In the genomic region with DNA sequence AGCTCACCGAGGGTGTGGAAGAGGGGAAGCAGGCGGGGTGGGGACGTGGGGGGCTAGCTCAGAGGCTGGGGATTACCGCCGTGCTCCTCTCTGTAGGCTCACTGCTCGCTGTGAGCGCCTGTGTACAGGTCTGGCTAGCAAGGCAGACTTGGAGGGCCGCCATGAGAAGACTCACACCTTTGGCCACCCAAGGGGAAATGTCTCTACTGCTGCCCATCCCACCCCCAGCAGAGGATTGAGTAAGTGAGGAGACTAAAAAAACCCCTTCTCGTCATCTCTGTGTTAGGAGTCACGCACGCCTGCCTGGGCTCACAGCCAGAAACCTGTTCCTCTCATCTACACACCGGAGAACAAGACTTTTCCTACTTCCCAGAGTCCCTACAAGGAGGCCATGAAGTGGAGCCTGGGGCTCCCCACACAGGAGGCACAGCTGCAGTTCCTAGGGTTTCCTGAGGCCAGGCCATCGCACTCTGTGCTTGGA, we compare ENCODE assay signal across 12 mouse cellular contexts.
DNase-seq lines count a peak whose midpoint lies in the region; ATAC-seq and TF ChIP-seq lines count a peak whose summit lies in the region.
"Had no signal": no experiment of that assay in that cellular context is flagged by ENCODE, and none has a peak within 500 bp of the region (broad histone marks: within the 10 kb centered on the region; RNA-seq: fewer than 3 reads in every experiment).

No protein-coding gene starts in this region.

- H3K9me3 ChIP-seq in heart, embryonic 10.5 days, result no peaks in the 10 kb centered on the region
- no peaks in the 10 kb centered on the region for H3K9me3 ChIP-seq in E14TG2a.4 (ENCODE audit: low read length)
- H3K9me3 ChIP-seq in embryonic facial prominence, embryonic 15.5 days (replicated peaks), result no peaks in the 10 kb centered on the region

- no peak for TF ChIP-seq CTCF in E14TG2a.4 (conservative IDR thresholded peaks at IDR 0.05; ENCODE audit: low read length)

- no peaks in the 10 kb centered on the region; the same call in 1 of the 2 replicates for H3K36me3 ChIP-seq in heart, embryonic 10.5 days
- H3K36me3 ChIP-seq in E14TG2a.4 (ENCODE audit: insufficient read depth, low read length), result no peaks in the 10 kb centered on the region
- no peaks in the 10 kb centered on the region for H3K36me3 ChIP-seq in embryonic facial prominence, embryonic 15.5 days

- H3K4me1 ChIP-seq in heart, embryonic 10.5 days, result peaks cover 16% of the 10 kb centered on the region
- H3K4me1 ChIP-seq in E14TG2a.4 (replicated peaks; ENCODE audit: low read depth, low read length), result peaks cover 28% of the 10 kb centered on the region
- H3K4me1 ChIP-seq in embryonic facial prominence, embryonic 15.5 days, result no peaks in the 10 kb centered on the region

- H3K27ac ChIP-seq in heart, embryonic 10.5 days, result 0 out of 2 replicates have a peak overlapping the region, but pooled peaks have one; percentile 1
- no peak overlapping the region for H3K27ac ChIP-seq in embryonic facial prominence, embryonic 15.5 days (replicated peaks)
- H3K27ac ChIP-seq: kidney, postnatal 0 days had no signal

- no peak overlapping the region for H3K4me2 ChIP-seq in embryonic facial prominence, embryonic 15.5 days (replicated peaks)

- ATAC-seq in embryonic facial prominence, embryonic 15.5 days (ENCODE audit: insufficient number of reproducible peaks, low FRiP score, low TSS enrichment, low read depth), result peak; percentile 24; the same call in 1 of the 2 replicates
- ATAC-seq in monocyte, adult 5-6 weeks (replicated peaks; ENCODE audit: insufficient number of reproducible peaks, low FRiP score, low TSS enrichment, poor library complexity, severe bottlenecking), result no peak

- DNase-seq in heart, embryonic 10.5 days (ENCODE audit: low spot score), result no peak
- no peak for DNase-seq in heart, adult 8-10 months (ENCODE audit: low spot score)
- peak; percentile 15 for DNase-seq in ZHBTc4 (ENCODE audit: low read depth, low spot score)
- DNase-seq in kidney, postnatal 25 days, result no peak
- DNase-seq: adrenal gland, adult 8-10 months; gastrocnemius, postnatal 25 days; lung, postnatal 4 days; thymus, postnatal 25 days had no signal

- 76% methylated on average over 13 of the region's 13 CpGs for WGBS in heart, embryonic 10.5 days
- WGBS in embryonic facial prominence, embryonic 15.5 days, result 63% methylated on average over 13 of the region's 13 CpGs

- no peak overlapping the region for H3K9ac ChIP-seq in embryonic facial prominence, embryonic 15.5 days

- H3K4me3 ChIP-seq in heart, embryonic 10.5 days, result no peak overlapping the region
- peak overlapping the region; percentile 55 for H3K4me3 ChIP-seq in E14TG2a.4 (replicated peaks; ENCODE audit: low read length)
- H3K4me3 ChIP-seq in embryonic facial prominence, embryonic 15.5 days (replicated peaks), result no peak overlapping the region

- no peaks in the 10 kb centered on the region for H3K27me3 ChIP-seq in heart, embryonic 10.5 days (ENCODE audit: insufficient read depth, poor library complexity, severe bottlenecking)
- H3K27me3 ChIP-seq in E14TG2a.4 (ENCODE audit: insufficient read depth, low read length), result 0 out of 2 replicates have a peak, but pooled peaks cover 4% of the 10 kb centered on the region
- H3K27me3 ChIP-seq in embryonic facial prominence, embryonic 15.5 days, result no peaks in the 10 kb centered on the region
